Mouse (Mus musculus) mouse embryonic stem cell (cell line): Measurements from ENCODE around the gene Vmn1r189.
"Not testable (repeated sequence)": the region's sequence is repeated elsewhere in the genome, so short reads cannot be mapped to it uniquely, and the experiment has no call there.

Source experiments
- in situ Hi-C, 2 experiments: fragments of 300-500 bp; cut with MboI; formaldehyde crosslinking; loops; 1 replicate in 1 of 2; 3 replicates in 1 of 2; pipeline ENCODE4 v1.14.3; 2019 to 2020; ENCODE audit warnings: low sequenced_read_pairs in 2 of 2, low pct_unique_long_range_greater_than_20kb in 1 of 2, mixed read lengths in 1 of 2; ENCODE audit not compliant: unreplicated experiment in 1 of 2

The Vmn1r189 gene

DNA sequence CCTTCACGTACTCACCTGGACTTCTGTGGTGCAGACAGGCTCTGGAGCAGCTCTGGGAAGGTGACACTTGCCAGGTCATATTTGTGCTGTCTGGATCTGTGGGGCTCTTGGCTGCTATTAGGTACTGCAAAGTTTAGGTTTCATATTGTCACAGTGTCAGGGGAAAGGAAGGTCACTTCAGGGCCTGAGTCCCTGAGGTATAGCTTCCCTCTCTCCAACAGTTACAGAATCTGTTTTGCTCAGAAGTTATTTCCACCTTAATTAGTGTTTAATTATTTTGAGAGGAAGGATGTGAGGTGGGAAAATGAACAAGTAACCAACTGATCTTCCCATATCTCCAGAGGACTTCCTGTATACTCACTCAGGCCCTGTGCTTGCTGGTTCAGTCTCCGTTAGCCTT, at the start of gene Vmn1r189:
Gene Vmn1r189, minus strand, starts transcription at position 101 of the 400 bp plus-strand sequence.
- in situ Hi-C loops, result not testable (repeated sequence)

DNA sequence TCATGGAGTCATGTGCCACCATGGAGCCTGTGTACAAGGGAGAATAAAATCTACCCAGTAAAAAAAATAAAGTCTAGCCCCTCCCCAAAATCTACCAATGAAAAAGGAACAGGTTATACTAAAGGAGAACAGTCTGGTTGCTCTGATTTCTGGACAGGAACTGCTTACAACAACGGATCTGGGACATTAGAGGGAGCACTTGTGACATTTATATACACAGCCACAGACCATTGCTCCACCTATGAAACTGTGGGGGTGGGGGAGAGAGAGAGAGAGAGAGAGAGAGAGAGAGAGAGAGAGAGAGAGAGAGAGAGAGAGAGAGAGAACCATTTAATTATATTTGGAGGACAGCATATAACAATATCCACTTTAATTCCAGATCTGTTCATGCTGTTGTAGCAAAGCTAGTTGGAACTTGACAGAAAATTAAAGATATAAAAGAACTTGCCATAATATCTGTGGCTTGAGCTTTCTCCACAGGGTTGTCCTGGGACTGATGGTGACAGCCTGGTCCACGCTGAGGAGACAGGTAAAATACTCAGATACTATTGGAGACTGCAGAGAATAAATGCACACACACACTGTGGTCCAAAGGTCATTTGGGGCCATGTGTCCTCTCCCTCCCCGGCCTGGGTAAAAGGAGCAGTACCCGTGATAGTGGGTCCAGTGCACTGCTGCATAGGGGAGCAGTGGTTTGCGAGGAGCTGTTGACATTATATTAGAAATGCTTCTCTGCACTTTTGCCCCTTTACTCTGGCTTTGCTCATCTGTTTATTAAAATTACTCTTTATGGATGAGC, 31.1 kb upstream of the Vmn1r189 start:
- in situ Hi-C loops, result not testable (repeated sequence)

DNA sequence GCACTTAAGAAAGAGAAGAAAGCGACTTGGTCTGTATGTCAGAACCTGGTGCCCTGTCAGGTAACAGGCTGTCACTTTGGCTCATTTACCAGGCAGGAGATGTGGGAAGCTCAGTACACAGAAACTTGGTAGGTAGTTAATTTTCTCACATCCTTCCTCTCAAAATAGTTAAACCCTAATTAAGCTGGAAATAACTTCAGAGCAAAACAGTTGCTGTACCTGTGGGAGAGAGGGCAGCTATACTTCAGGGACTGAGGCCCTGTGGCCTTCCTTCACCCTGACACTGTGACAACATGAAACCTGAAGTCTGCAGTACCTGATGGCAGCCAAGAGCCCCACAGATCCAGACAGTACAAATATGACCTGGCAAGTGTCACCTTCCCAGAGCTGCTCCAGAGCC, 21.5 kb downstream of the Vmn1r189 start, which contains the start of gene Vmn1r188:
Gene Vmn1r188, plus strand, starts transcription at position 301 of the 400 bp plus-strand sequence.
- in situ Hi-C loops, result loop anchor here in 1 of 2 experiments (25.0 kb wide), 1 partner anchor 1153 kb away; the partner anchor contains the start of genes Vmn1r222 and Vmn1r223

DNA sequence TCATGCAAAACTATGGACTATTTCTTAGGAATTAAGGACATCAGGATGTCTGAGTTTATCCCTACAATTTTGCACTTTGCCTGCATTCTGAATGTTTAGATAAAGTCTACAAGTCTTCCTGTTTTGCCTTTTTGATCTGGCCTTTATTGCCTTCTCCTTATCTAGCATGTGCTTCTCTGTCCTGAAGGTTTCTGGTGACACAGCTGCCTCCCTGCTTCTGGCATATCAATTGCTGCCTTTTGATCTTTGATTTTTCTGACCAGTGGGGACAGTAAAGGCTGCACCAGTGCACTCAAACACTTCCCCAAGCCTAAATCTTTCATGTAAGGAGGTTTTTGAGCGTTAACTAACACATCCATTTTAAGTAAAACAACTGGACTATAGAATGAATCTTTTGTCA, 42.2 kb downstream of the Vmn1r189 start:
- in situ Hi-C loops, result no loop called here

- in situ Hi-C loops, result no loop called here
Measured at GRCm38 (mm10) chr13:22061422-22061821, 44.2 kb downstream of the Vmn1r189 start.

DNA sequence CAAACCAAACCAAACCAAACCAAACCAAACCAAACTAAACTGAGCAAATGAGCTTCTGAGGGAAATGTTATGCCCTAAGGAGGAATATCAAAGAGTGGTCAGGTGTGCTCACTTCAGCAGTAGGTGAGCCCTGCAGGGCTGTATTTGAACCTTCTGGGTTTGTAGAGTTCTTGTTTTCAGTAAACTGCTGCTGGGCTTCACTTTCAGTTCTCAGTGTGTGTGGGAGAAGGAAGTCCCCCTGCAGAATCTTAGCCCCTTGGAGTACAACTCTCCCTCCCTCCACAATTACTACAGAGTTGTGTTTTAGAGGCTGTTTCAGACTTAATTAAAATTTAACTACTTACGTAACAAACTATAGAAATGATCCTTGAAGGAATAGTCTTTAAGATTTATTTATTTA, 51.9 kb downstream of the Vmn1r189 start:
- in situ Hi-C loops, result loop anchor here in 1 of 2 experiments (10.0 kb wide), 1 partner anchor 1351 kb away; no protein-coding TSS in a partner anchor

- in situ Hi-C loops, result loop anchor here in 1 of 2 experiments (10.0 kb wide), 1 partner anchor 1353 kb away; no protein-coding TSS in a partner anchor
Measured at GRCm38 (mm10) chr13:22051523-22051859, 54.1 kb downstream of the Vmn1r189 start.

DNA sequence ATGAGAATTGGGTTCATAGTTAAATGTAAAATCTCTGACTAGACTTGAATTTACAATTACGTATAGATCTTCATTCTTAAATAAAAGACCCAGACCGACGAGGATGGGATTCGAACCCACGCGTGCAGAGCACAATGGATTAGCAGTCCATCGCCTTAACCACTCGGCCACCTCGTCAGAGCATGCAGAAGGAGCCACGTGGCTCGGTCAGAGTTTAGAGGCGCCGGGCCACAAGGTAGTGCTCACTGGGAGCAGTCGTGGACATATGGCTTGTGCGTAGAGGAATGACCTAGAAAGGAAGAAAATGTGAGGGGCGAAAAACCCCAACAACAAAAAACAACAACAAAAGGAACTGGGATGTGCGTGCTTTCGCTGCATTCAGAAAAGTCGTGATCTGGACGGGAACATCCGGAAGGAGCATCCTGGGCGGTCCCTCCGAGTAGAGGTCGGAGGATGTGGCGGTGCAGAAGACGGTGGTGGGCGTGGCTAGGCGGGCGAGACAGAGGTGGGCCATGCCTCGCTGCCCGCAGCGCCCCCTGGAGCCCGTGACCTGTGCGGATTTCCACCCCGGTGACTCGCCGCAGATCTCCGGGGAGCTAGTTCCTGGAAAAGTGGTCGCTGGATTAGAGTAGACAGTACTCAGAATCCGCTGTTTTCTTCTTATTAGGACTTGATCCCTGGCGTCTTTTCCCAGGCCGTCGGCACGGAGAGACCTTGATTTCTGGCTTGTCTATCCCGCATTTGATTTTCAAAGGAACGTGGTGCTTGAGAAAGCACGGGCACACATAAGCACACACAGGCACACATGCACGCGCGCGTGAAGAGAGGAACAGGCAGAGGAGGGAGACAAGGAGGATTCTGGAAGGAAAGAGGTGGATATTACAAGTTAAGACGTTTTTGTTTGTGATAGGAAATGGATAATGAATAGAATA, 54.8 kb downstream of the Vmn1r189 start:
- in situ Hi-C loops, result loop anchor here in 1 of 2 experiments (10.0 kb wide), 1 partner anchor 1354 kb away; no protein-coding TSS in a partner anchor
